Mouse (Mus musculus) T-helper 2 cell (primary cell): ENCODE data around the gene Eps15l1.

Source experiments
- in situ Hi-C: fragments of 300-600 bp; cut with MboI, MseI; formaldehyde crosslinking; loops from one replicate; pipeline ENCODE4 v1.15.1; 2025; ENCODE audit warnings: high pct_unique_total_duplicates

The Eps15l1 gene

GRCm38 (mm10) chr8:72421362-72422335, at the start of gene Eps15l1:
Eps15l1 (minus strand) TSS chr8:72421460.
- in situ Hi-C loops: loop anchor here (25.0 kb wide), 1 partner anchor 591 kb away; no protein-coding TSS in a partner anchor

GRCm38 (mm10) chr8:72470684-72471083, 49.4 kb upstream of the Eps15l1 start:
- in situ Hi-C loops: loop anchor here (5.0 to 10.0 kb wide), 2 partner anchors 172 to 306 kb away; partner anchors contain the start of gene Rab8a

GRCm38 (mm10) chr8:72469984-72470383, 48.7 kb upstream of the Eps15l1 start:
- in situ Hi-C loops: loop anchor here (5.0 to 10.0 kb wide), 2 partner anchors 172 to 305 kb away; partner anchors contain the start of gene Rab8a

- in situ Hi-C loops: no loop called here
Measured at GRCm38 (mm10) chr8:72469243-72469642, 48.0 kb upstream of the Eps15l1 start.

- in situ Hi-C loops: no loop called here
Measured at GRCm38 (mm10) chr8:72464211-72464610, 43.0 kb upstream of the Eps15l1 start.

- in situ Hi-C loops: no loop called here
Measured at GRCm38 (mm10) chr8:72459881-72460533, 38.7 kb upstream of the Eps15l1 start.

GRCm38 (mm10) chr8:72458457-72458856, 37.2 kb upstream of the Eps15l1 start:
- in situ Hi-C loops: no loop called here

- in situ Hi-C loops: no loop called here
Measured at GRCm38 (mm10) chr8:72457806-72458205, 36.5 kb upstream of the Eps15l1 start.

GRCm38 (mm10) chr8:72455317-72455716, 34.1 kb upstream of the Eps15l1 start:
- in situ Hi-C loops: no loop called here

- in situ Hi-C loops: no loop called here
Measured at GRCm38 (mm10) chr8:72453904-72454303, 32.6 kb upstream of the Eps15l1 start.

- in situ Hi-C loops: no loop called here
Measured at GRCm38 (mm10) chr8:72451516-72451915, 30.3 kb upstream of the Eps15l1 start.

GRCm38 (mm10) chr8:72445071-72445470, 23.8 kb upstream of the Eps15l1 start:
- in situ Hi-C loops: no loop called here

GRCm38 (mm10) chr8:72443994-72444350, 22.7 kb upstream of the Eps15l1 start:
- in situ Hi-C loops: no loop called here

GRCm38 (mm10) chr8:72443338-72443993, 22.2 kb upstream of the Eps15l1 start, which contains the start of the genes Calr3 and 1700030K09Rik:
Calr3 (minus strand) TSS chr8:72443870.
1700030K09Rik (plus strand) TSS chr8:72443880.
- in situ Hi-C loops: no loop called here

GRCm38 (mm10) chr8:72438248-72439015, 17.2 kb upstream of the Eps15l1 start:
- in situ Hi-C loops: no loop called here

- in situ Hi-C loops: no loop called here
Measured at GRCm38 (mm10) chr8:72434952-72435351, 13.7 kb upstream of the Eps15l1 start.

GRCm38 (mm10) chr8:72429676-72430075, 8.4 kb upstream of the Eps15l1 start:
- in situ Hi-C loops: no loop called here

- in situ Hi-C loops: loop anchor here (25.0 kb wide), 1 partner anchor 589 kb away; no protein-coding TSS in a partner anchor
Measured at GRCm38 (mm10) chr8:72422926-72423325, 1.7 kb upstream of the Eps15l1 start.

GRCm38 (mm10) chr8:72420571-72421361, 494 bp downstream of the Eps15l1 start:
- in situ Hi-C loops: loop anchor here (25.0 kb wide), 1 partner anchor 592 kb away; no protein-coding TSS in a partner anchor

GRCm38 (mm10) chr8:72418073-72418472, 3.2 kb downstream of the Eps15l1 start:
- in situ Hi-C loops: loop anchor here (25.0 kb wide), 1 partner anchor 594 kb away; no protein-coding TSS in a partner anchor
